ENCODE assay signal across 23 mouse cellular contexts in genomic region chr9:110901204-110901603, GRCm38 (mm10). TPM values are rescaled to one million over a fixed set of nuclear protein-coding genes. Genes with fewer than 3 reads are reported as not detected.
DNase-seq lines count a peak whose midpoint lies in the region; TF ChIP-seq lines count a peak whose summit lies in the region.
"Had no signal": no experiment of that assay in that cellular context is flagged by ENCODE, and none has a peak within 500 bp of the region (broad histone marks: within the 10 kb centered on the region; RNA-seq: fewer than 3 reads in every experiment).

No protein-coding gene starts in this region.

- TF ChIP-seq POLR2A in thymus, adult 2 months (IDR thresholded peaks at IDR 0.05; ENCODE audit: control insufficient read depth, extremely low read depth, insufficient read depth, low read length, poor library complexity), result no peak

- 95% methylated on average over 6 of the region's 6 CpGs for WGBS in thymus, adult 2 months

- no peak overlapping the region for H3K4me3 ChIP-seq in thymus, adult 2 months (ENCODE audit: control insufficient read depth, insufficient read depth, low read length)
- H3K4me3 ChIP-seq: embryonic facial prominence, embryonic 10.5 days; embryonic facial prominence, embryonic 12.5 days; forebrain, embryonic 13.5 days; forebrain, embryonic 15.5 days had no signal

- no peak for TF ChIP-seq CTCF in thymus, adult 2 months (IDR thresholded peaks at IDR 0.05; ENCODE audit: borderline replicate concordance, control insufficient read depth, extremely low read depth, insufficient read depth, low read length, poor library complexity)

- peaks cover 6% of the 10 kb centered on the region; the same call in 1 of the 2 replicates for H3K36me3 ChIP-seq in thymus, adult 2 months (ENCODE audit: control insufficient read depth, insufficient read depth, low read length)
- H3K36me3 ChIP-seq: embryonic facial prominence, embryonic 10.5 days; embryonic facial prominence, embryonic 12.5 days; forebrain, embryonic 15.5 days had no signal

- H3K27me3 ChIP-seq in thymus, adult 2 months (ENCODE audit: control insufficient read depth, insufficient read depth, low read length), result no peaks in the 10 kb centered on the region
- H3K27me3 ChIP-seq: embryonic facial prominence, embryonic 12.5 days; forebrain, embryonic 13.5 days; forebrain, embryonic 15.5 days had no signal

- peaks cover 76% of the 10 kb centered on the region for H3K4me1 ChIP-seq in thymus, adult 2 months (replicated peaks; ENCODE audit: control insufficient read depth, insufficient read depth, low read length)

- peak overlapping the region; percentile 55; the same call in 1 of the 2 replicates for H3K27ac ChIP-seq in thymus, adult 2 months (ENCODE audit: control insufficient read depth, insufficient read depth, low read length)
- H3K27ac ChIP-seq: embryonic facial prominence, embryonic 10.5 days; embryonic facial prominence, embryonic 12.5 days; forebrain, embryonic 13.5 days; forebrain, embryonic 15.5 days had no signal

- peak; percentile 58 for DNase-seq in left cerebral cortex, postnatal 4 days
- no peak for DNase-seq in left cerebral cortex, adult 18-20 months (ENCODE audit: low spot score in 2 of 2)
- no peak for DNase-seq in thymus, adult 2 months
- DNase-seq in thymus, adult 18-20 months, result no peak
- no peak for DNase-seq in adrenal gland, postnatal 14 days
- DNase-seq: adrenal gland, adult 2 months; adrenal gland, postnatal 10 days; adrenal gland, postnatal 36 days; cerebellum, adult 11-12 months; cerebellum, adult 2 months; cerebellum, adult 9-10 months; cerebellum, postnatal 14 days; cerebellum, postnatal 36 days; forebrain, postnatal 0 days had no signal

- intact Hi-C loops in left cerebral cortex, postnatal 4 days (cut with DNase I), result no loop called here

RNA-seq across cellular contexts. Expression of gene Fam240a, which starts 15.5 kb away (rescaled TPM):
- not detected for total RNA-seq in left cerebral cortex, postnatal 4 days (2021)
- total RNA-seq in left cerebral cortex, adult 18-20 months (2021), result not detected
- polyA plus RNA-seq in thymus, adult 2 months (2012; rRNA removed), result 0.74 and 1.7 TPM in 2 replicates
- not detected in 2 replicates for total RNA-seq in adrenal gland, postnatal 14 days (2021)
- total RNA-seq: adrenal gland, adult 2 months; adrenal gland, postnatal 10 days; adrenal gland, postnatal 36 days; forebrain, postnatal 0 days; MEL had no signal
- polyA plus RNA-seq: adrenal gland, adult 2 months; C2C12; cerebellum, adult 2 months; cortical plate, adult 2 months; embryonic facial prominence, embryonic 10.5 days; embryonic facial prominence, embryonic 12.5 days; embryonic facial prominence, embryonic 14.5 days; forebrain, embryonic 11.5 days; forebrain, embryonic 13.5 days; forebrain, embryonic 15.5 days had no signal

RNA-seq across cellular contexts. Expression of gene Tmie, which starts 21.3 kb away (rescaled TPM):
- total RNA-seq in left cerebral cortex, postnatal 4 days (2021), result 1 to 10 TPM; 2.8 to 3.4 TPM
- 1 to 10 TPM; 3.2 to 4.3 TPM for total RNA-seq in left cerebral cortex, adult 18-20 months (2021)
- 11.3 and 12.3 TPM in 2 replicates for polyA plus RNA-seq in thymus, adult 2 months (2012; rRNA removed)
- total RNA-seq in adrenal gland, postnatal 14 days (2021), result 2.2 and 3.5 TPM in 2 replicates
- total RNA-seq: MEL had no signal
- polyA plus RNA-seq: C2C12 had no signal

RNA-seq across cellular contexts. Expression of gene Als2cl, which starts 21.5 kb away (rescaled TPM):
- total RNA-seq in left cerebral cortex, postnatal 4 days (2021), result 1 to 10 TPM; 4.4 to 5.9 TPM
- total RNA-seq in left cerebral cortex, adult 18-20 months (2021), result 10 to 100 TPM; 10.6 to 14.2 TPM
- polyA plus RNA-seq in thymus, adult 2 months (2012; rRNA removed), result 142 and 145 TPM in 2 replicates
- 17.1 and 21.3 TPM in 2 replicates for total RNA-seq in adrenal gland, postnatal 14 days (2021)
- total RNA-seq: MEL had no signal

RNA-seq across cellular contexts. Expression of gene Prss50, which starts 43.4 kb away (rescaled TPM):
- total RNA-seq in left cerebral cortex, postnatal 4 days (2021), result not detected
- total RNA-seq in left cerebral cortex, adult 18-20 months (2021), result 1 to 10 TPM; 1.1 to 2.1 TPM
- 0.19 and 0.22 TPM in 2 replicates for polyA plus RNA-seq in thymus, adult 2 months (2012; rRNA removed)
- 0.37 TPM in 1 of 2 replicates, not detected in the other for total RNA-seq in adrenal gland, postnatal 14 days (2021)
- total RNA-seq: adrenal gland, adult 2 months; adrenal gland, postnatal 36 days; MEL had no signal
- polyA plus RNA-seq: adrenal gland, adult 2 months; embryonic facial prominence, embryonic 14.5 days had no signal

RNA-seq across cellular contexts. Expression of gene Tdgf1, which starts 44.8 kb away (rescaled TPM):
- under 1 TPM in 1 of 2 experiments, not detected in 1; 0.54 TPM for total RNA-seq in left cerebral cortex, postnatal 4 days (2021)
- under 1 TPM; 0.26 to 0.52 TPM for total RNA-seq in left cerebral cortex, adult 18-20 months (2021)
- 0.47 and 0.66 TPM in 2 replicates for polyA plus RNA-seq in thymus, adult 2 months (2012; rRNA removed)
- not detected in 2 replicates for total RNA-seq in adrenal gland, postnatal 14 days (2021)
- total RNA-seq: adrenal gland, adult 2 months; adrenal gland, postnatal 10 days; adrenal gland, postnatal 36 days; forebrain, postnatal 0 days; MEL had no signal
- polyA plus RNA-seq: adrenal gland, adult 2 months; C2C12; embryonic facial prominence, embryonic 10.5 days; embryonic facial prominence, embryonic 12.5 days; forebrain, embryonic 11.5 days; forebrain, embryonic 13.5 days; forebrain, embryonic 15.5 days had no signal
